Mouse (Mus musculus): ENCODE results near the gene Aldh3b1. TPM values are rescaled to one million over a fixed set of nuclear protein-coding genes. Genes with fewer than 3 reads are reported as not detected.
A peak's percentile ranks its signal among the peaks of the same experiment; 100 is the strongest.
"Not testable (repeated sequence)": the region's sequence is repeated elsewhere in the genome, so short reads cannot be mapped to it uniquely, and the experiment has no call there.

Gene Aldh3b1
- polyA plus RNA-seq (2015; fragmentation: Nextera tagmentation; extraction: Ambion mirVana): 4.8 and 4.9 TPM in 2 replicates

- H3K4me2 ChIP-seq (replicated peaks): peak within 1 kb of the TSS; percentile 21; the same call in 1 of the 2 replicates
- H3K27me3 ChIP-seq: no peaks in the 10 kb centered on the region
- H3K4me1 ChIP-seq: peaks cover 37% of the 10 kb centered on the region
- peak; percentile 44; the same call in 1 of the 2 replicates for ATAC-seq (ENCODE audit: insufficient number of reproducible peaks, low FRiP score, low TSS enrichment, low read depth)
- peak within 1 kb of the TSS; percentile 85 for H3K27ac ChIP-seq (replicated peaks)
- no peak within 1 kb of the TSS for H3K4me3 ChIP-seq (replicated peaks)
- WGBS: 28% methylated on average over 12 of the region's 12 CpGs
- H3K36me3 ChIP-seq: no peaks in the 10 kb centered on the region
- H3K9ac ChIP-seq: no peak within 1 kb of the TSS
- no peaks in the 10 kb centered on the region for H3K9me3 ChIP-seq (replicated peaks)
These were observed at the start of gene Aldh3b1 for GRCm38 (mm10) chr19:3929211-3929941. TSS of gene Aldh3b1 (minus strand) at chr19:3929808.

- no peak overlapping the region for H3K4me3 ChIP-seq (replicated peaks)
- ATAC-seq (ENCODE audit: insufficient number of reproducible peaks, low FRiP score, low TSS enrichment, low read depth): no peak
- no peak overlapping the region for H3K4me2 ChIP-seq (replicated peaks)
- no peaks in the 10 kb centered on the region for H3K9me3 ChIP-seq (replicated peaks)
- peaks cover 16% of the 10 kb centered on the region for H3K4me1 ChIP-seq
- 55% methylated on average over 2 of the region's 2 CpGs for WGBS
- no peak overlapping the region for H3K9ac ChIP-seq
- no peaks in the 10 kb centered on the region for H3K36me3 ChIP-seq
- no peaks in the 10 kb centered on the region for H3K27me3 ChIP-seq
- H3K27ac ChIP-seq (replicated peaks): no peak overlapping the region
These were observed 46.3 kb upstream of the Aldh3b1 start for GRCm38 (mm10) chr19:3975866-3976265.

GRCm38 (mm10) chr19:3974608-3975007 is 45.0 kb upstream of the Aldh3b1 start:
- not testable (repeated sequence) for H3K9ac ChIP-seq; H3K27me3 ChIP-seq; H3K4me2 ChIP-seq (replicated peaks); H3K4me3 ChIP-seq (replicated peaks); H3K9me3 ChIP-seq (replicated peaks); H3K36me3 ChIP-seq; ATAC-seq (ENCODE audit: insufficient number of reproducible peaks, low FRiP score, low TSS enrichment, low read depth); H3K27ac ChIP-seq (replicated peaks)
- peaks cover 12% of the 10 kb centered on the region for H3K4me1 ChIP-seq
- 58% methylated on average over 6 of the region's 6 CpGs for WGBS

- no peak within 1 kb of the TSS for H3K9ac ChIP-seq
- H3K4me2 ChIP-seq (replicated peaks): peak within 1 kb of the TSS; percentile 12; the same call in 1 of the 2 replicates
- no peaks in the 10 kb centered on the region for H3K36me3 ChIP-seq
- no peaks in the 10 kb centered on the region for H3K9me3 ChIP-seq (replicated peaks)
- 19% methylated on average over 9 of the region's 9 CpGs for WGBS
- no peak within 1 kb of the TSS for H3K4me3 ChIP-seq (replicated peaks)
- peak within 1 kb of the TSS; percentile 65 for H3K27ac ChIP-seq (replicated peaks)
- H3K4me1 ChIP-seq: peaks cover 12% of the 10 kb centered on the region
- ATAC-seq (ENCODE audit: insufficient number of reproducible peaks, low FRiP score, low TSS enrichment, low read depth): peak; percentile 40; the same call in 1 of the 2 replicates
- no peaks in the 10 kb centered on the region for H3K27me3 ChIP-seq
These were observed 42.6 kb upstream of the Aldh3b1 start, which contains the start of gene Aldh3b2 for GRCm38 (mm10) chr19:3972229-3972628. TSS of gene Aldh3b2 (plus strand) at chr19:3972328.

- Histone ChIP-seq H3K36me3 (no peaks in the 10 kb centered on the region), H3K27ac (replicated peaks) (no peak overlapping the region), H3K9ac (no peak overlapping the region), H3K4me3 (replicated peaks) (no peak overlapping the region), H3K27me3 (no peaks in the 10 kb centered on the region), H3K4me1 (peaks cover 6% of the 10 kb centered on the region; the same call in 1 of the 2 replicates), H3K4me2 (replicated peaks) (no peak overlapping the region), H3K9me3 (replicated peaks) (no peaks in the 10 kb centered on the region)
- no peak for ATAC-seq (ENCODE audit: insufficient number of reproducible peaks, low FRiP score, low TSS enrichment, low read depth)
- WGBS: 56% methylated on average over 3 of the region's 3 CpGs
These were observed 37.6 kb upstream of the Aldh3b1 start for GRCm38 (mm10) chr19:3967258-3967657.

- Histone ChIP-seq H3K9me3 (replicated peaks) (no peaks in the 10 kb centered on the region), H3K36me3 (no peaks in the 10 kb centered on the region), H3K9ac (no peak overlapping the region), H3K27me3 (no peaks in the 10 kb centered on the region), H3K4me1 (0 out of 2 replicates have a peak, but pooled peaks cover 1% of the 10 kb centered on the region), H3K4me2 (replicated peaks) (no peak overlapping the region), H3K4me3 (replicated peaks) (no peak overlapping the region), H3K27ac (replicated peaks) (no peak overlapping the region)
- ATAC-seq (ENCODE audit: insufficient number of reproducible peaks, low FRiP score, low TSS enrichment, low read depth): no peak
- WGBS: 70% methylated on average over 11 of the region's 11 CpGs
These were observed 36.9 kb upstream of the Aldh3b1 start for GRCm38 (mm10) chr19:3966330-3967075.

GRCm38 (mm10) chr19:3964030-3964429 is 34.4 kb upstream of the Aldh3b1 start:
- no peak overlapping the region for H3K4me2 ChIP-seq (replicated peaks)
- no peak overlapping the region for H3K4me3 ChIP-seq (replicated peaks)
- no peak for ATAC-seq (ENCODE audit: insufficient number of reproducible peaks, low FRiP score, low TSS enrichment, low read depth)
- H3K27me3 ChIP-seq: no peaks in the 10 kb centered on the region
- 69% methylated on average over 4 of the region's 4 CpGs for WGBS
- H3K9me3 ChIP-seq (replicated peaks): no peaks in the 10 kb centered on the region
- no peaks in the 10 kb centered on the region for H3K36me3 ChIP-seq
- no peak overlapping the region for H3K27ac ChIP-seq (replicated peaks)
- H3K4me1 ChIP-seq: no peaks in the 10 kb centered on the region
- no peak overlapping the region for H3K9ac ChIP-seq

- H3K9me3 ChIP-seq (replicated peaks): no peaks in the 10 kb centered on the region
- 15% methylated on average over 2 of the region's 2 CpGs for WGBS
These were observed 32.9 kb upstream of the Aldh3b1 start for GRCm38 (mm10) chr19:3962469-3962868.

GRCm38 (mm10) chr19:3961805-3962204 is 32.2 kb upstream of the Aldh3b1 start:
- H3K9me3 ChIP-seq (replicated peaks); H3K27me3 ChIP-seq; ATAC-seq (ENCODE audit: insufficient number of reproducible peaks, low FRiP score, low TSS enrichment, low read depth); H3K4me1 ChIP-seq; H3K36me3 ChIP-seq; H3K4me2 ChIP-seq (replicated peaks); H3K4me3 ChIP-seq (replicated peaks); H3K9ac ChIP-seq; H3K27ac ChIP-seq (replicated peaks): not testable (repeated sequence)
- WGBS: 60% methylated on average over 6 of the region's 6 CpGs

More at GRCm38 (mm10) chr19:3962469-3962868, 32.9 kb upstream of the Aldh3b1 start:
- Histone ChIP-seq H3K36me3 (no peaks in the 10 kb centered on the region), H3K4me2 (replicated peaks) (no peak overlapping the region), H3K4me3 (replicated peaks) (no peak overlapping the region), H3K9ac (no peak overlapping the region), H3K27me3 (no peaks in the 10 kb centered on the region), H3K27ac (replicated peaks) (no peak overlapping the region), H3K4me1 (no peaks in the 10 kb centered on the region)
- no peak for ATAC-seq (ENCODE audit: insufficient number of reproducible peaks, low FRiP score, low TSS enrichment, low read depth)

GRCm38 (mm10) chr19:3960211-3960610 is 30.6 kb upstream of the Aldh3b1 start:
- no peaks in the 10 kb centered on the region for H3K4me1 ChIP-seq
- no peak overlapping the region for H3K4me3 ChIP-seq (replicated peaks)
- no peaks in the 10 kb centered on the region for H3K36me3 ChIP-seq
- no peak overlapping the region for H3K27ac ChIP-seq (replicated peaks)
- 69% methylated on average over 5 of the region's 5 CpGs for WGBS
- no peaks in the 10 kb centered on the region for H3K9me3 ChIP-seq (replicated peaks)
- H3K27me3 ChIP-seq: no peaks in the 10 kb centered on the region
- no peak overlapping the region for H3K9ac ChIP-seq
- no peak overlapping the region for H3K4me2 ChIP-seq (replicated peaks)
- ATAC-seq (ENCODE audit: insufficient number of reproducible peaks, low FRiP score, low TSS enrichment, low read depth): no peak

GRCm38 (mm10) chr19:3959030-3959429 is 29.4 kb upstream of the Aldh3b1 start:
- ATAC-seq (ENCODE audit: insufficient number of reproducible peaks, low FRiP score, low TSS enrichment, low read depth): no peak
- H3K4me3 ChIP-seq (replicated peaks): no peak overlapping the region

More at GRCm38 (mm10) chr19:3959030-3959429, 29.4 kb upstream of the Aldh3b1 start:
- Histone ChIP-seq H3K27me3 (no peaks in the 10 kb centered on the region), H3K9ac (no peak overlapping the region), H3K4me1 (no peaks in the 10 kb centered on the region), H3K4me2 (replicated peaks) (no peak overlapping the region), H3K9me3 (replicated peaks) (no peaks in the 10 kb centered on the region), H3K27ac (replicated peaks) (no peak overlapping the region), H3K36me3 (no peaks in the 10 kb centered on the region)
